Mouse (Mus musculus) layer of hippocampus, adult 18-20 months (tissue): Measurements from ENCODE around the gene Gstcd. TPM values are rescaled to one million over a fixed set of nuclear protein-coding genes. Genes with fewer than 3 reads are reported as not detected.

ENCODE experiments used
- DNase-seq, 2 experiments: peaks; one replicate each; pipeline ENCODE4 v3.0.0; 2022; ENCODE audit warnings: low spot score in 2 of 2
- long read RNA-seq: library from polyadenylated mRNA; stranded (forward); transcript quantifications from one replicate; pipeline ENCODE4 v2.0.0, GENCODE M21; 2021
- total RNA-seq, 2 experiments: library from RNA; stranded (reverse); gene quantifications; 2 replicates each; pipeline ENCODE4 v1.2.3; 2021

The Gstcd gene
- total RNA-seq = 10 to 100 TPM in 1 of 2 experiments, 1 to 10 TPM in 1; 8.7 to 10.0 TPM
- long read RNA-seq, partial matches to known transcripts = 2 of 3 reads
- long read RNA-seq, other reads (novel, unspliced or antisense) = 1 of 3 reads

DNA sequence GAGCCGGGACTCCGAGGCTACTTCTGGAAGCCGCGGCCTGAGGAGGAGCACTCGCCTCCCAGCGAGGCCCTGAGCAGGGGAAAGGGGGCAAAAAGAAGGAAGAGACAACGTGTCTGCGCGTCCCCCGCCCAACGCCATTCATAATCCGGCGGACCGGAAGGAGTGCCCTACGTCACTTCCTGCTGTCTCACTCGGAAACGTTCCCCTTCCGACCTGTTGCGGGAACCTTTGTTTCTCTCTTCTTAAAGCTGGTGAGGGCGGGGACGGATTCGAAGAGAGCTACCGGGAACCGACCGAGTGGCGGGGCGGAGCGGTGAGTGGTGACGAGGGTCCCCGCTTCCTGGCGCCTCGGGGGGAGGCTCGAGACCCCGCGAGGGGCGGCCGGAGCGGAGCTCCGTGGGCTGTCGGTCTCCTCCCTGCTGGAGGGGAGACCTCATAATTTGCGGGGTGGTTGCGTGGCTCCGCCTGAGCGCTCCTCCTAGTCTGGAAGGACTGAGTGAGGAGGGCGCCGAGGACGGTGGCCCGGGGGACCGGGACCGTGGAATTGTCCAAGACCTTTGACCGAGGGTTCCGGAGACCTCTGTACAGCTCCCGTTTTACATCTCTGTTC is at the start of gene Gstcd, which contains the start of gene Ints12:
Gstcd (minus strand) TSS at position 370 of the 610 bp plus-strand sequence.
Ints12 (plus strand) TSS at position 177 of the 610 bp plus-strand sequence.
- peak; percentile 90 to 96 for DNase-seq

- no peak for DNase-seq
Observed at GRCm38 (mm10) chr3:133132611-133133010, 40.8 kb upstream of the Gstcd start.

DNA sequence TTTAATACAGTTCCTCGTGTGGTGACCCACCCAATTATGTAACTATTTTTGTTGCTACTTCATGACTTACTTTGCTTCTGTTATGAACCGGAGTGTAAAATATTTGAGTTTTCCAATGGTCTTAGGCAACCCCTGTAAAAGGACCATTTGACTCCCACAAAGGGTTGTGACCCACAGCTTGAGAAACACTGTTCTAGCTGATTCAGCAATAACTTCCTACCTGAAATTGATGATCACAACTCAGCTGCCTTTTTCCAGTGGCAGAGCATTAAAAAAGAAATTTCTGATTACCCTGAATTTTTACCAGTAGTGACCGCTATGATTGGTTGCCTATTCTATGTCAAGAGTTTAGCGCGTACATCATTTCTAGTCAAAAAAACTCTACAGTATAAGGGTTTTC is 39.5 kb upstream of the Gstcd start:
- DNase-seq = no peak

DNA sequence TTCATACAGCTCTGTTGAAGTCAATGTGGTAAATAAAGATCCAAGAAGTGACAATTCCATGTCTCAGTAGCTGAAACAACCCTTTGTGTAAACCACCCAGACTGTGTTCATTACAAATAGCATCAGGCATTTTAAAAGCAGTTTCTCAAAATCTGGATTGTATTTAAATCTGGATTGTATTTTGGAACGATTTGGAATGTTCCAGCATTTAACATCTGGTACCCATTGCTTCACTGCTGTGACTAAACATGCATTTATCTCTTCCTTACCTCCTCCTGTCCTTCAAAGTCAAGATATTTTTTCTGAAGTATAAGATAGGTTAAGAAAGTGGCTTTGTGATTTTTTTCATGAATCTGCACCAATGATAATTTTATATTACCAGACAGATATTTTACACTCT is 21.4 kb upstream of the Gstcd start:
- DNase-seq = no peak

GRCm38 (mm10) chr3:133111741-133112140 is 19.9 kb upstream of the Gstcd start:
- peak in 1 of 2 experiments; percentile 44 for DNase-seq

- no peak for DNase-seq
Observed at GRCm38 (mm10) chr3:133109844-133110243, 18.0 kb upstream of the Gstcd start.

GRCm38 (mm10) chr3:133108731-133109130 is 16.9 kb upstream of the Gstcd start:
- DNase-seq = no peak

GRCm38 (mm10) chr3:133104436-133104835 is 12.6 kb upstream of the Gstcd start:
- DNase-seq = no peak

DNA sequence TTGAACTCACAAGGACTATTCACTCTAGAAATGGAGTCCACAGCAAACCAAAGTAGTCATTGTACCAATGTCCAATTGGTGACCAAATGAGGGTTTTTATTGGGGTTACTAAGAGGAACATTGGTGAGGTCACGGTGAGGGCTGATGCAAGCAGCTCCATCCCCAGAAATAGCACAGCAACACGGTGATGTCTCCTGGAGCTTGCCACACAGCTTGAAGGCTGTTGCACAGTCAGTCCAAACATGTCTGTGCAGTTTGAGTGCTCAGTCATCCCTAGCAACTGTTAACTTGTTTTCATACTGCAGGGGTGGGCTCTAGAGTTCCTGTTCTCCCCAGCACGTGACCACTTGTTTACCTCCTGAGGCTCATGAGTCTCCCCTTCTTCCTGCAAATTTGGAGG is 11.9 kb upstream of the Gstcd start:
- DNase-seq = no peak

- no peak for DNase-seq
Observed at GRCm38 (mm10) chr3:133098909-133099308, 7.1 kb upstream of the Gstcd start.

- DNase-seq = no peak
Observed at GRCm38 (mm10) chr3:133098336-133098735, 6.5 kb upstream of the Gstcd start.

DNA sequence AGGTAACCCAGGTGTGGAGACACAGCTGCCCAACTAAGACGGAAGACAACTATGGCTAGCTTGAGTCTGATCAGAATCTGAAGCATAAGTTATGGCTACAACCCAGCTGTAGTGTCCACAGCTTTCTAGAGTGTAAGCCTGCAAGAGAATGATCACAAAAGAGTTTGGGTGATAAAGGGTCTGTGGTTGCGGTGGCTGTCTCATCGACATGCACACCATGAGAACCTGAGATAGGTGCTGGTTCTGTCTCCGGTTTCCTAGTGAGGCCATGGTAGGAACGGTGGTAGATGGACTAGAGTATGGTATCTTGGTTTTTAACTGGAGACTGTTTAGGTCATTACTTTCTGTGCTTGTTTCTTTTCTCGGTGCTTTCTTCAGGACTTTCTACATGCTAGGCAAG is 6.1 kb upstream of the Gstcd start:
- no peak for DNase-seq

DNA sequence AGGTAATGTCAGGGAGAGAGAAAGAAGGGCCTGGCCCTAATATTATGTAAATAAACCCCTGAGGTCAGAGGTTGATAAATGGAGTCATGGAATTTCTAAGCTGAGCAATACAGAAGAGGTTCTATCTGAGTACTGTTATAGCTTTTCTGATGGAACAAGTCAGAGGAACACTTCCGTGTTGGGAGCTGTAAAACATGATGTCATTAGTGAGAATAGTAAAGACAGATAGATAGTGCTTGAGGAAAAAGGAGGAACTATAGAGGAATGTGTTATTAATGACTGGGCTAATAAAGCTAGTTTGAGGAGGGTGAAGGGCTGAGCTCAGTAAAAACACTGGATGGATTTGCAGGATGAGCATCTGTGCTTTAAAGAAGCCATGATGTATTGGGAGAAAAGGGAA is 2.5 kb upstream of the Gstcd start:
- no peak for DNase-seq

GRCm38 (mm10) chr3:133092936-133093335 is 1.1 kb upstream of the Gstcd start:
- no peak for DNase-seq

DNA sequence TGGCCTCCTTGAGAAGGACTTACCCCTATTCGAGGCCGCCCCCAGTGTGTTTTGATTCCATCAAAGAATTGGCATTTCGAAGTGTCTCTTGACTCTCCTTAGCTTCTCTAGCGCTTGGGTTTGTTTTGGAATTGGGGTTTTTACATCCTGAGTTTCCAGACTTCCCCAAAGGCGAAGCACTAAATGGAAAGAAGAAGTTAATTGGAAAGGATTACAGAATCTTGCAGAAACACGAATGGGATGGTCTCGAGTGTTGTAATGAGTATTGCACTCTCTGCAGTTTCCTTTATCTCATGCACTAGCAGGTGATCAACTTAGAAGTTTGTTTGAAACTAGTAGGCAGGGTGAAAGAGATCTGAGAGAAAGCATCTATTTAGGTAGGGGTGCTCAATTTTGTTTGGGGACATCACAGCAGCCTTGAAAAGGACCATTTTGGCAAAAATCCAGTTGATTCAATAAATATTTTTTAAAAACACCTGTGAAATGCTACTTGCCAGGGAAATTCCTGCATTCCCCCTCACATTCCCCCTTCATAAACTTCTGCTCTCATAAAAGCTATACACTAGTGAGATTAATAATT is 531 bp upstream of the Gstcd start:
- DNase-seq = no peak

GRCm38 (mm10) chr3:133091121-133091663 is 641 bp downstream of the Gstcd start:
- DNase-seq = peak; percentile 51 to 84

DNA sequence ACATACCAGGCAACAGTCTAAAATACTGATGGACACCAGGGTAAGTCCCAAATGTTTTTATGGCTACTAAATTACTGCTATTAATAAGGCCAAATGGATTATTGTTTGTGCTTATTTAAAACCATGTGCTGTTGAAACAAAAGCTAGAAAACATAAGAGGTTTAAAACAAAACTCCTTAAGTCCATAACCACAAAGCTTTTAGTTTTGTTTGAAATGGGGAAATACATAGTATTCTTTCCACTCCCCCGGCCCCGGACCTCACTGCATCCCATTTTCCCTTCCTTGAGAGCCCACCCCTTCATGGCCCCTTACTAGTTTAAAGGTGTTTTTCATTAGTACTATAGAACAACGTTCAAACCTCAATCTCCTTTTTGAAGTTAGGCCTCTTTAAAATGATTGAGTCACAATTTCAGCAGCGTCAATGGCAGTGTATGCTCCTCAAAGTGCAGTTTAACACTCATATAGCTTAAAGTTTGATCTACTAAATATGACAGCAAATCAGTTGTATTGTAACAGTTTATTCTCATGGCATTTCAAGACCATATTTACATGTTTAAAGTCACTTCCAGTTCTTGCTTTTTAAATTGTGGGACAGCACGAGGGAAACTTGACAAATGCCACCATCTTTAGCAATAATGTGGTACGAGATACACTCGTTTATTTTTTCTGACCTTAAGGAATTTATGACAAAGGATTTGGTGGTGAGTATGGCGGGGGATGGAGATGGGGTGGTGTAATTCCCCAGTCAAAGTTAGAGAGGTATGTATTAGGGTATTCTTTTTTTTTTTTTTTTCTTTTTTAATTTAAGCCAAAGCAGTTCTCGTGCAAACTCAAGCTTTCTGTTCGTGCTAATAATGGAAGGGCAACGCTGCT is 1.3 kb downstream of the Gstcd start:
- no peak for DNase-seq

DNA sequence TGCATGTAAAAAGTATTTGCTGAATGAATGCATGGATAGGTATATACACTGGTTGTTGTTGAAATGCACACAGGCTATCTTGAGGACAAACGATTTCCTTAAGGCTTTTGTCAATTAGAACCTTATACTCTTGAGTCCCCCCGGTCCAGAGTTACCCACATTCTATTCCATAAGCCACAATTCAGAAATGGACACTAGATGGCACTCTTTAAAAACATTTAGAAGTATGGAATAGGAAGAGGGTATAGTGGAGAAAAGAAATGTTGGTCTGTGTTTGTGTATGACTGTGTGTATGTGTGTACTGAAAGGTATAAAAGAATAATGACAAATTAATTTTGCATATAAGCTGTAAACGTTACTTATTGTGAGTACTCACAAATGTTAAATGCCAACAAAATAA is 6.0 kb downstream of the Gstcd start:
- peak in 1 of 2 experiments; percentile 30 for DNase-seq

DNA sequence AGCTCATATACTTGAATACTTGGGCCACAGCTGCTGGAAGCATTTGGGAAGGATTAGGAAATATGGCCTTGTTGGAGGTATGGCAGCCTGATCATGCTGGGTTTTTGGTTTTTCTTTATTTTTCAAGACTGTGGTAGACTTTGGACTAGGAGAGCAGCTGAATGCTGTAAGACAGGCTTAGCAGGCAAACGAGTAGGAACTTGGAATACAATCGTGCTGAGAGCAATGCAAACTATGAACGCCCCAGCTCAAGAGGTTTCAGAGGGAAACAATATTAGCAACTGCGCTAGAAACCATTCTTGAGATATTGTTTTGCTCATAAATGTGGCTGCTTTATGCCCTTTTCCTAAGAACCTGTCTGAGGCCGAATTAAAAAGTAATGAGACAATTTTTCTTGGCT is 9.1 kb downstream of the Gstcd start:
- DNase-seq = no peak

DNA sequence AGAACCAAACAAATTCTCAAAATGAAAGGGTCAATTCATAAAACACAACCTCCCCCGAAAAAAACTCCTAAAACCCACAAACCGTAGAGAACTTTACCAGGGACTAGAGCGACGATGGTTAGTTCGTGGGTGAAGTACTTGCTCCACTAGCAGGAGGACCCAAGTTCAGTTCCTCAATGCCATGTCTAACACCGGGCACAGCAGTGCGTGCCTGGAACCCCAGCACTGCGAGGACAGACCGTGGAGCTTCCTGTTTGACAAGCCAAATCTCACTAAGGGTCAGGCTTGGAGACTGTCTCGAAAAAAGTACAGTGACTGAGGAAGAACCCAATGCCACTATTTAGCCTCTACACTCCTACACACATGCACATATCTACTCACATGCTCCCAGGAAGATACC is 16.3 kb downstream of the Gstcd start:
- no peak for DNase-seq

- no peak for DNase-seq
Observed at GRCm38 (mm10) chr3:133052068-133052467, 39.8 kb downstream of the Gstcd start.
